Mouse (Mus musculus): ENCODE data around the gene Aebp1.

- TF ChIP-seq CTCF (IDR thresholded peaks at IDR 0.05; ENCODE audit: borderline replicate concordance, control insufficient read depth, extremely low read depth, insufficient read depth, low read length, poor library complexity) (no peak), POLR2A (IDR thresholded peaks at IDR 0.05; ENCODE audit: control insufficient read depth, extremely low read depth, insufficient read depth, low read length, poor library complexity) (no peak)
Observed at GRCm38 (mm10) chr11:5877421-5877820, 15.7 kb downstream of the Aebp1 start.
